Mouse (Mus musculus): ENCODE measurements around the gene Bicd2.
"Not testable (repeated sequence)": the region's sequence is repeated elsewhere in the genome, so short reads cannot be mapped to it uniquely, and the experiment has no call there.

Gene Bicd2

DNA sequence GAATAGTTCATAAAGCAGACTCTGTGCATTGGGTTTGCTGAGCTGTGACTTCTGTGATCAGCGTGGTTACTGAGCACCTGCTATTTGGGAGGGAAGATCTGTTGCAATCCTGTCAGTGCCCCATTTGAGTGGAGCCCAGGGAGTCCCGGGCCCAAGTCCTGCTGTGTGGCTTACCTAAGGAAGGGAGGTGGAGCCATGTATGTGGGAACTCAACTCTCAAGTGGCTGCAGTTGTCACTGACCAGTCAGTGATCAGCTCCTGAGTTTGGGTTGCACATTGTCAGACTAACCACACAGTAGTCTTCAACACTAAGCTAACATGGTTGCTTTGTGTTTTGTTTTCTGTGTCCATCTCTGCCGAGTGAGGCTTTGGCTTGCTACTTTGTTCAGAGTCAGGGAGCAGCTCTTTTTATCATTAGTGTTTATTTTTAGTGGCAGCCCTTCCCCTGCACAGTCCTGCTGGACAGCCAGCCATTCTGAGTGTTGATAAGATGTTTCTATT, 19.6 kb downstream of the Bicd2 start:
- no peak for DNase-seq (ENCODE audit: low spot score)

DNA sequence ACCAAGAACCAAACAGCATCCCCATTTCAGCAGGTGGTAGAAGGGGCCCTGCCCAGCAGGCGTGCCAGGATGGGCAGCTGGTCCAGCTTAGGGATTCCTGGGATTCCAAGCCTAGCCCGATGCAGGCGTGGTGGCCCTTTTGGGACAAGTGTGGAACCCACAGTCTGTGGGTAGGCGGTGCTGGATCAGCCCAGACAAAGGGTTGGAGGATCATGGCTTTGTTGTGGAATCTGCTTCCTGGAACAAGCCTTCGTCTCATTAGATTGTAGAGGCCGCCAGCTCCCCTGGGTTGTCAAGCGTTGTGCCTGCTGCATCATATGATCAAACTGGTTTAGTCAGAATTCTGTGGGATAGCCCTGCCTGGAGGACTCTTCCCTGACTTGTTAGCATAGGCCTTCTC, 21.0 kb downstream of the Bicd2 start:
- no peak for DNase-seq (ENCODE audit: low spot score)

DNA sequence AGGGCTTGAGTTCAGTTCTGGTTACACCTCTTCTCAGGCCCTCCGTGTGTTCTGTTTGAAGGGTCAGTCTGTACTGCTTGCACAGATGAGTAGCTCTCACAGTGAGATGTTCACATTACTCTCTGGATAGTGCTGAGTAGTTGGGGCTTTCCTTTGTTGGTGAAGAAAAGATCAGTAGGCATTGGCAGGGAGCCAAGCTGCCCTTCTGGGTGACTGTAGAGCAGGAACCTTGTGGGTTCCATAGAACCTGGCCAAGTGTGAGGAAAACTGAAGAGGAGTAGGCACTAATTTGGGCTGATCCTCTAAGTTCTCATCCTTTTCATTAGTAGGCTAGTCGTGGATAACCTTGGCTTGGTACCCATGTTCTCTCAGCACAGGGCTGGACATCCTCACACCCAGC, 21.4 kb downstream of the Bicd2 start:
- DNase-seq (ENCODE audit: low spot score) = no peak

DNA sequence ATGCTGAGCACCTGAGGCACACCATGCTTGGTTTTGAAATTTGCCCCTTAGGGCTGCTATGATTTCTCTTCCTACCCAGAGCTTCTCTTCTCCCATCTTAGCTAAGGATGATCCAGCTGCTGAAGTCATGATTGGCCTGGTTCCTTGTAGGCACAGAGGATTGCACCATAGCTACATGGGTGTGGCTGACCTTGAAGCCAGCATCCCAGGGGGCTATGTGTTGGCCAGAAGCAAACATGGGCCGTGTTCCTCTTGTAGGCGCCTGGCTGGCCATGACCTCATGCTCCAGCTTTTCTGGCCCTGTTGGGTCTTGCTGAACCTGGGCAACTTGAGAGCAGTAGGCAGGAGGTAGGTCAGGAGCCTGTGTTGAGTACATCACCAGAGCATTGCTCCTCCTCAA, 23.3 kb downstream of the Bicd2 start:
- no peak for DNase-seq (ENCODE audit: low spot score)

- DNase-seq (ENCODE audit: low spot score) = no peak
Observed at GRCm38 (mm10) chr13:49367657-49368440, 26.5 kb downstream of the Bicd2 start.

DNA sequence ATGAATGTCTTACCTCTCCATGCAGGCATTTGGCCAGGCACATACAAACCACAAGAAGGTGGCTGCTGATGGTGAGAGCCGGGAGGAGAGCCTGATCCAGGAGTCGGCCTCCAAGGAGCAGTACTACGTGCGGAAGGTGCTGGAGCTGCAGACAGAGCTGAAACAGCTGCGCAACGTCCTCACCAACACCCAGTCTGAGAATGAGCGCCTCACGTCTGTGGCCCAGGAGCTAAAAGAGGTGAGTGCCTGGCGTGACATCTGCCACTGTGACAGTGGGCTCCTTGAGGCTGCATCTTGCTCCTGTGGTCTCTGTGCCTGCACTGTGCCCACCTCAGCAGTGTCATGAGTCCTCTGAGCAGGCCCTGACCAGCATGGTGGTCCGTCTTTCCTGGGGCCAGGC, 28.0 kb downstream of the Bicd2 start:
- no peak for DNase-seq (ENCODE audit: low spot score)

DNA sequence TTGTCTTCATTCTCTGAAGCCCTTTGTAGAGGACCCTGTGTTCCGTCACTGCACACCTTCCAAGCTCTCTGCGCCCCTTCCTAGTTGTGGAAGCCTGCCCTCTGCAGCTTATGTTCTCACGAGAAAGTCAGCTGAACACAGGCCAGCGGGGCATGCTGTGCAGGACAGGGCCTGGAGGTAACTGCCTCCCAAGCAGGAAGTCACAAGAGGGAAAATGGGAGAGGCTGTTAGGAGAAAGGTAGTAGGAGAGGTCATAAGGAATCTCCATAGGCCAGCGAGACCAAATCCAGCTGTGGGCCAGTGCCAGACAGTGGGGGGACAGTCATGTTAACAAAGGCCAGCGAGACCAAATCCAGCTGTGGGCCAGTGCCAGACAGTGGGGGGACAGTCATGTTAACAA, 28.8 kb downstream of the Bicd2 start:
- DNase-seq (ENCODE audit: low spot score) = not testable (repeated sequence)

DNA sequence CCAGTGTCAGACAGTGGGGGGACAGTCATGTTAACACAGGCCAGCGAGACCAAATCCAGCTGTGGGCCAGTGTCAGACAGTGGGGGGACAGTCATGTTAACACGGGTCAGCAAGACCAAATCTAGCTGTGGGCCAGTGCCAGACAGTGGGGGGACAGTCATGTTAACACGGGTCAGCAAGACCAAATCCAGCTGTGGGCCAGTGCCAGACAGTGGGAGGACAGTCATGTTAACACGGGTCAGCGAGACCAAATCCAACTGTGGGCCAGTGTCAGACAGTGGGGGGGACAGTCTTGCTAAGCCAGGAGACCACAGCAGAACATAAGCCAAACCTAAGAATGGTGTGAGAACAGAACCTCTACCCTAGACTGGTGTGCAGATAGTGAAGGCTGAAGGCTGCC, 29.5 kb downstream of the Bicd2 start:
- DNase-seq (ENCODE audit: low spot score) = not testable (repeated sequence)

DNA sequence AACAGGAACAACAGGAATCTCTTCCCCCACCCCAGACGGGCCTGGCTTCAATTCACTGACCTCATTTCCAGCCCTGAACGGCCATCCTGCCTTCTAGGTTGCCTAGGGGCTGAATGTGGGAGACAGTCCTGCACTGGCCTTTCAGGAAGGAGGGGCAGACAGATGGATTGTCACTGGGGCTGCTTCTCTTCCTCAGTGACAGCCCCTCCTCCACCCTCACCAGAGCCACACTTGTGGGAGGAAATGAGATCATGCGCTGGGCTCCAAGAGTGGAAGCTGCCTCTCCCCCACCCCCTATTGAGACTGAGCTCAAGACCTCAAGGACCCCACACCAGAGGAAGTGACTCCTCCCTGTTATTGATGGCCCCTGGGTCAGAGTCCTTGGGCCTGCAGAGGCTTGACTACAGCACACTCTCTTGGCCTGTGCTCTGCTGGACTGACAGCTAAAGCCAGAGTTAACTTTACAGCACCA, 30.1 kb downstream of the Bicd2 start:
- peak; percentile 46 for DNase-seq (ENCODE audit: low spot score)

DNA sequence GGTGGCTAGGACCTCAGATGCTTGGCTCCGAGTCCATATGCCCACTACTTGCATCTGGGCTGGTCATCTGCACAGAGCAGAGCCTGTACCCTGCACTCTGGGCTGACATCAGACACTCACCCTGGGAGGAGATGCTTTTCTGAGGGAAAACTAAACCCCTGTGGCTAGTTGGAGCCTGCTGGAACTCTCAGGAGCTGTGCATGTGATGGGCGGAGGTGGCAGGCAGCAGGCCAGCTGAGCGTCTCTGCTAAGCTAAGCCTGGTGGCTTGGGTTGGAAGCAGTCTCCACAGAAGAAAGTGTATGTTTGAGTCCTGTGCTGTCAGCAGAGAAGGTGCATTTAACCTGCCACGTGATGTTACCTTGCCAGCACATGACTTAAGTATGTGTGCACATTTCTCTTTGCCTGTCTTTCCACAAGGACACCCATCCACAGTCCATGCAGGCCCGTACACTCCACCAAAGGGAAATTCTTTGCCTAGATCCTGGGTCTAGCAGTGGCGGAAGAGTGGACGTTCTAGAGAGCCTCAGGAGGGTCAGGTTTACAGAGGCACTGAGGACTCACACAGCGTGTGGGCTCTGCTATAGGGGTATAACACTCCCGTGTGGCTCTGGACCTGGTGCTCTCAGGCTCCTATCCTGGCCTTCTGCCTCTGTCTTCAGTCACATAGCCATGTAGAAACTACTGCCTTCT, 31.1 kb downstream of the Bicd2 start:
- no peak for DNase-seq (ENCODE audit: low spot score)

- DNase-seq (ENCODE audit: low spot score) = no peak
Observed at GRCm38 (mm10) chr13:49374304-49374703, 32.9 kb downstream of the Bicd2 start.

- DNase-seq (ENCODE audit: low spot score) = no peak
Observed at GRCm38 (mm10) chr13:49374730-49375129, 33.3 kb downstream of the Bicd2 start.

- no peak for DNase-seq (ENCODE audit: low spot score)
Observed at GRCm38 (mm10) chr13:49377608-49378007, 36.2 kb downstream of the Bicd2 start.

DNA sequence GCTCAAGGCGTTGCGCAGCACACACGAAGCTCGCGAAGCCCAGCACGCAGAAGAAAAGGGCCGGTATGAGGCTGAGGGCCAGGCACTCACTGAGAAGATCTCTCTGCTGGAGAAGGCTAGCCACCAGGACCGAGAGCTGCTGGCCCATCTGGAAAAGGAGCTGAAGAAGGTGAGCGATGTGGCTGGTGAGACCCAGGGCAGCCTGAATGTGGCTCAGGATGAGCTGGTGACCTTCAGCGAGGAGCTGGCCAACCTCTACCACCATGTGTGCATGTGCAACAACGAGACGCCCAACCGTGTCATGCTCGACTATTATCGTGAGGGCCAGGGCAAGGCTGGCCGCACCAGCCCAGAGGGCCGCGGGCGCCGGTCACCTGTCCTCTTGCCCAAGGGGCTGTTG, 37.9 kb downstream of the Bicd2 start:
- DNase-seq (ENCODE audit: low spot score) = no peak

DNA sequence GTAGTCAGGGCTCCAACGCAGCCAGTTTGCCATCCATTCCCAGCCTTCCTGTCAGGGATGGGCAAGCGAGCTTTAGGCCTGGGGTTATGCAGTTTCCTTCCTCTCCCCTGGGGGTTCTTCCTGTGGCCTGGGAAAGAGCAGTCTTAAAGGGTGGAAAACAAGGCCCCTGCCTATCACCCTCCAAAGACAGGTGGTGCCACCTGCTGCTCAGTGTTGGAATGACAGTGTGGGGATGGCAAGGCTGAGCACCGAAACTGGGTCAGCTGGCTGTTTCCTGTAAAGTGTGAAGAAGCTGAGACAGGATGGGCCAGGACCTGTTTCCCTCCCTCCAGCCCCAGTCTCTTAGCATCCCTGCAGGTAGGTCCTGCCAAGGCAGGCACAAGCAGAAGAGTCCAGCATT, 39.8 kb downstream of the Bicd2 start:
- peak; percentile 69 for DNase-seq (ENCODE audit: low spot score)

DNA sequence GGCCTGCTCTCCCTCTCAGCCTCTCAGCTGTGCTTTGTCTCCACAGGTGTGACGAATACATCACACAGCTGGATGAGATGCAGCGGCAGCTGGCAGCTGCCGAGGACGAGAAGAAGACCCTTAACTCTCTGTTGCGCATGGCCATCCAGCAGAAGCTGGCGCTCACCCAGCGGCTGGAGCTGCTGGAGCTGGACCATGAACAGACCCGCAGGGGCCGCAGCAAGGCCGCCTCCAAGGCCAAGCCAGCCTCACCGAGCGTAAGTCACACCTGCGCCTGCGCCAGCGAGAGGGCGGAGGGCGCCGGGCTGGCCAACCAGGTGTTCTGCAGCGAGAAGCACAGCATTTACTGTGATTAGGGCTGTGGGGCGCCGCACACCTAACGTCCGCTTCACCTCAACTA, 41.6 kb downstream of the Bicd2 start:
- DNase-seq (ENCODE audit: low spot score) = no peak

DNA sequence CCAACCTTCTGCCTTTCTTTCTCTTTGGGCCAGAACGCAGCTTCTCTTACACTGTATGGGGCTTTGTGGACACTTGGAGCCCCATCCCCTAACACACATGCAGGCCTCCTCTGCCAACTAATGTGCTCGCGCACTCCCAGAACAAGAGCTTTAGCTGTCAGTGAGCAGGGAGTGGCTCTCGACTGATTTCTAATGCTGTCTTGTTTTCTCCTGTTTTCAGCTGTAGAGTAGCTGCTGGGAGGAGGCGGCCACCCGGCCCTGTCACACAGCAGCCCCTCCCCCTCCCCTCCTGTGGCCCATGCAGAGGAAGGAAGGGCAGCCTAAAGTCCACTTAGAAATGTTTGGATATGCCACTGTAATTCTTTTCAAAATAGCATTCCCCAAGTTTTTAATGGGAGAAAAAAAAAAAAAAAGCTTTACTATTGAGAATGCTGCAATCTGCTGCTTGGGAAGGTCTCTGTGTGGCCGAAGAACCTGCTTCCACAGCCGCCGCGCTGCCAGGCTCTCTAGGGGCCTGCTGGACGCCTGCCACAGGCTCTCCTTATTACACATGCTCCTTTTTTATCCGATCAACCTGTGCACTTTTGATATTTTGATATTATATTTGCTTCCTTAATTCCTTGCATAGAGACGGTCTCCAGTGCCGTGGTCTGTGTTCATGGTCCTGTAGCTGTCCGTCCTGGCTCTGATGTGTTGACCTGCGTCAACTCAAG, 43.5 kb downstream of the Bicd2 start:
- no peak for DNase-seq (ENCODE audit: low spot score)

DNA sequence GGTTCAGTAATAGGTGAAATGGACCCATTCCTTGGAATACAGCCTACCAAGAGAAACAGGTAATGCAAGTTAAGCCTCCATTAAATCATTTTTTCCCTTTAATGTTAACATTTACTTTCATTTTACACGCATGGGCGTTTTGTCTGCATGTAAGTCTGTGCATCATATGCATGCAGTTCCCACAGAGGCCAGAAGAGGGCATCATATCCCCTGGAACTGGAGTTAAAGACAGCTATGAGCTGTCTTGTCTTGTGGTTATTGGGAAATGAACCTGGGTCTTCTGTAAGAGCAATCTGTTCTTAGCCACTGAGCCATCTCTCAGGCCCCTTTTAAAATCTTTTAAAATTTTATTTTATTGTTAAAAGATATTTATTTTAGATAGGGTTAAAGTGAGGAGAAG, 50.0 kb downstream of the Bicd2 start:
- no peak for DNase-seq (ENCODE audit: low spot score)

- DNase-seq (ENCODE audit: low spot score) = no peak
Observed at GRCm38 (mm10) chr13:49393579-49393978, 52.2 kb downstream of the Bicd2 start.

DNA sequence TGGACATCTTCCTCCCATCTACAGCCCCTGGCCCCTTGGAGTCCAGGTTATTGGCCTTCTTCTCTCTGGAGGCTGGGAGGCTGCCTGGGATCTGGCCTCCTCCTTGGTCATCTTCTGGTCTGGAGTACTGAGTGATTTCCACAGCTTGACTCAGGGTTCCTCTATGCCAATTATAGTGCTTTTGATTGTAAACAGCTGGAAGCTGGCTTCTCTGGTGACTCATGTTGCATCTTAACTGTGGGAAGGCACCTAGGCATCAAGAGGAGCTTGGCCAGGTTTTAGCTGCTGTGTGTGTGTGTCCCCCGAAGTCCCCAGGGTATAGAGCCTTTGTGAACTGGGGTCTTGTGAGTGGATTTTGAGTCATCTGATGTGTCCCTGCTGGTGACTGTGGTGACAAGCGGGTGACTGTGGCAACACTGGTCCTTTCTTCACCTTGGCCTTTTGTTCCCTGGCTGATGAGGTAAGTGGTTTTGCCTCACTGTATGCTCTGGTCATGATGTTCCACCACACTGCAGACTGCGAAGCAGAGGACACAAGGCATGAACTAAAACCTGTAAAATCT, 53.6 kb downstream of the Bicd2 start:
- DNase-seq (ENCODE audit: low spot score) = no peak

DNA sequence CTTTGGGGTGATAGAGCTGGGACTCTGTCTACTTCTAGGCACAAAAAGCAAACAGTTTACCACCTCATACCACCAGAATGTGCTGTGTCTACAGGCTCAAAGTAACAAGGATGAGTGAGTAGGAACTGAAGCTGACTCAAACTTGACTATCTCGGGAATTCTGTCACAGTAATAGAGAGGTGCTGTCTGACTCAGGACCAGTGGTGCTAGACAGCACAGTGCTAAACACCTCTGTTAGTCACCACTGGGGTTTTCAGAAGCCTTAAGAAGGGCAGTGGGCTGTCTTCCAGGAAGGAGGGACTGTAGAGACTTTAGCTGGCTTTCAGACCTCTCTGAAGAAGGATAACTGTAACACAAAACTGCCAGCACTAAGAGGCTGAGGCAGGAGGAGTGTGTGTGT, 55.4 kb downstream of the Bicd2 start:
- DNase-seq (ENCODE audit: low spot score) = no peak

DNA sequence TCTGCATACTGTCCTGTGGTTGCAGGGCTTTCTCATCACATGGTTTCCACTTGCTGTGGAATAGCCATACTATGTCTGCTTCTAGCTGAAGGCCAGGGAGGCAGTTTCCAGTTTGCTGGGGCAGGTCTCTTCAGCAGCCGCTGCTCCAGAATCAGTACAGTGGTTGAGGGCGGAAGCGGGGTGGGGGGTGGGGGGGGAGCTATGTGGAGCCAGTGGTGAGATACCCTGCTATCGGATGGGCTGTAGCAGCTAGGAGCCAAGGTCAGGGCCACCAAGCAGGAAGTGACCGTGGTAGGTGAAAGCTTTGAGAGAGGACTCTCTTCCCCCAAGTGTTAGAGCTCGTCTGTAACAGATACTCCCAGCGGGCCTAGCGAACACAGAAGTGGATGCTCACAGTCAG, 56.8 kb downstream of the Bicd2 start:
- DNase-seq (ENCODE audit: low spot score) = no peak
